Mouse (Mus musculus): ENCODE measurements around the gene Rps23. TPM values are rescaled to one million over a fixed set of nuclear protein-coding genes. Genes with fewer than 3 reads are reported as not detected.

The Rps23 gene
- polyA plus RNA-seq, 1 experiment from 2014 or later = 393 TPM

- 81% methylated on average over 4 of the region's 4 CpGs for WGBS (ENCODE audit: missing documents)
- Histone ChIP-seq H3K36me3 (ENCODE audit: inconsistent target) (no peaks in the 10 kb centered on the region), H3K79me2 (ENCODE audit: inconsistent target) (no peaks in the 10 kb centered on the region), H3K27ac (no peak overlapping the region), H3K4me3 (ENCODE audit: inconsistent target) (no peak overlapping the region)
These were observed 41.8 kb downstream of the Rps23 start for GRCm38 (mm10) chr13:90964511-90964910.

- 92% methylated on average over 8 of the region's 8 CpGs for WGBS (ENCODE audit: missing documents)
- H3K4me3 ChIP-seq (ENCODE audit: inconsistent target) = no peak overlapping the region
- no peaks in the 10 kb centered on the region for H3K79me2 ChIP-seq (ENCODE audit: inconsistent target)
- H3K36me3 ChIP-seq (ENCODE audit: inconsistent target) = no peaks in the 10 kb centered on the region
- H3K27ac ChIP-seq = no peak overlapping the region
These were observed 43.2 kb downstream of the Rps23 start for GRCm38 (mm10) chr13:90965996-90966395.

DNA sequence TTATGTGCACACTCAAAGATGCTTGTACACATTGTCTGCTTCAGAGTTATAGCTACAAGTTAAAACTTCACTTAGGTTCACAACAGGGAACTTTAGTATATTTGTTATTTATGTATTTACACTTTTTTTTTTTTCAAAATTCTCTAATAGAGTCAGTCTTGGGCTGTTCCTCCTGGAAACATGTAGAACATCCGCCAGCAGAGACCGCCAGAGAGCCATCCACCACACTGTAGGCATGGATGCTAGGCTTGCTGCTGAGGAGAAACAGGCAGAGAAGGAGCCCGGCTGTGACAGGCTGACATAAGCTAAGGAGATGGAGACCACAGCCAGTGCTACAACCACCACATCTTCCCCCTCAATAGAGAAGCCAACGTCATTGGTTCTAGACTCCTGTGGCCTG lies 44.7 kb downstream of the Rps23 start:
- no peak overlapping the region for H3K27ac ChIP-seq
- no peaks in the 10 kb centered on the region for H3K36me3 ChIP-seq (ENCODE audit: inconsistent target)
- no peaks in the 10 kb centered on the region for H3K79me2 ChIP-seq (ENCODE audit: inconsistent target)
- WGBS (ENCODE audit: missing documents) = 13% methylated on average over 4 of the region's 4 CpGs
- H3K4me3 ChIP-seq (ENCODE audit: inconsistent target) = no peak overlapping the region

GRCm38 (mm10) chr13:90968940-90969339 lies 46.2 kb downstream of the Rps23 start:
- no peak overlapping the region for H3K27ac ChIP-seq
- WGBS (ENCODE audit: missing documents) = 96% methylated on average over 4 of the region's 4 CpGs
- H3K36me3 ChIP-seq (ENCODE audit: inconsistent target) = no peaks in the 10 kb centered on the region
- no peaks in the 10 kb centered on the region for H3K79me2 ChIP-seq (ENCODE audit: inconsistent target)
- H3K4me3 ChIP-seq (ENCODE audit: inconsistent target) = no peak overlapping the region

DNA sequence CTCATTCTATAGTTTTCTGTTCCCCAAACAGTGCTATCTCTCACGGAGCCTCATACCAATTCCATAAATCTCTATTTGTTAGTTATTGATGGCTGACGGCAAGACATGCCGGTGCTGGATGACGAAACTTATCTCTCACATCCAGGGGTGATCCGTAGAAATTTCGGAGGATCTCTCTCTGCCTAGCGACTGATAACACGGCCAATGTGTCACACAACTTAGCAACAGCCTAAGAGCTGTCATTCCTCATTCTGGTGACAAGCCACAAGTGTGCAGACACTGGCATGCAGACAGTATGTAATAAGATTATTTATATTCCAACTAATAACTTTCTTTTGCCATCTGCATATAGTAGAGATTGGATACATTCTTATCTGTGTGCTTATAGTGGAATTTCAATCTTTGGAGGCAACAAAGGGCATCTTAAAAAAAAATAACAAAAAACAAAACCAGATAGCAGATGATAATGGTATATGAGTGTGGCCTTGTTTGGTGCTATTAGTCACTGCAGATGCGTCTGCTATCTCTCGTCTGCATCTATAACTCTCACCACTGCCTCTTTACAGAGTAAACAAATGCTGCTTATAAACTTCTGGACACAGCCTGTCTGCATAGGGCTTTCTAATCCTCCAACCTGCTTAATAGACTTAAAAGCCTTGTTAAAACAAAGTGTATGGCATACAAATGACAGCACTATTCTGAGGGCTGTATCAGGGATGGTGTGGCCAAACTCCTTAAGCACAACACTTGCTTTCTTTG lies 47.7 kb downstream of the Rps23 start:
- H3K27ac ChIP-seq = no peak overlapping the region
- H3K36me3 ChIP-seq (ENCODE audit: inconsistent target) = no peaks in the 10 kb centered on the region
- H3K4me3 ChIP-seq (ENCODE audit: inconsistent target) = no peak overlapping the region
- 89% methylated on average over 10 of the region's 10 CpGs for WGBS (ENCODE audit: missing documents)
- no peaks in the 10 kb centered on the region for H3K79me2 ChIP-seq (ENCODE audit: inconsistent target)

- H3K27ac ChIP-seq = no peak overlapping the region
- H3K4me3 ChIP-seq (ENCODE audit: inconsistent target) = no peak overlapping the region
- WGBS (ENCODE audit: missing documents) = 89% methylated on average over 7 of the region's 7 CpGs
- no peaks in the 10 kb centered on the region for H3K79me2 ChIP-seq (ENCODE audit: inconsistent target)
- no peaks in the 10 kb centered on the region for H3K36me3 ChIP-seq (ENCODE audit: inconsistent target)
These were observed 50.7 kb downstream of the Rps23 start for GRCm38 (mm10) chr13:90973409-90973808.

Other genes with a start within 250 kb of the Rps23 start
- not detected in 3 replicates for gene Atp6ap1l, start 17.6 kb upstream of the Rps23 start, polyA plus RNA-seq (2018)

Measured in macrophage (primary cell).